Mouse (Mus musculus) hindbrain, embryonic 15.5 days (tissue): ENCODE data around the gene Tmem217. TPM values are rescaled to one million over a fixed set of nuclear protein-coding genes. Genes with fewer than 3 reads are reported as not detected.
"Not testable (repeated sequence)": the region's sequence is repeated elsewhere in the genome, so short reads cannot be mapped to it uniquely, and the experiment has no call there.

Experiments
- ATAC-seq: fragments of 200-750 bp; cut with Nextera tagmentation; 2 replicates; pipeline ENCODE4 v1.8.0; 2017; ENCODE audit warnings: low read depth, moderate number of reproducible peaks, moderate TSS enrichment; ENCODE audit not compliant: low FRiP score
- H3K27ac ChIP-seq: fragments of 300-500 bp; sonication (generic); replicated peaks from 2 replicates; pipeline ENCODE4 v1.5.1; 2015; ENCODE audit warnings: mild to moderate bottlenecking, inconsistent platforms
- H3K27me3 ChIP-seq: fragments of 300-500 bp; sonication (generic); 2 replicates; pipeline ENCODE4 v1.6.1; 2015; ENCODE audit warnings: control low read depth, inconsistent platforms
- H3K36me3 ChIP-seq: fragments of 300-500 bp; sonication (generic); 2 replicates; pipeline ENCODE4 v1.6.1; 2015; ENCODE audit warnings: control low read depth, inconsistent platforms
- H3K4me1 ChIP-seq: fragments of 300-500 bp; sonication (generic); replicated peaks from 2 replicates; pipeline ENCODE4 v1.6.1; 2015; ENCODE audit warnings: control low read depth, inconsistent platforms
- H3K4me2 ChIP-seq: fragments of 300-500 bp; sonication (generic); 2 replicates; pipeline ENCODE4 v1.6.1; 2015; ENCODE audit warnings: moderate library complexity, mild to moderate bottlenecking, inconsistent platforms
- H3K4me3 ChIP-seq: fragments of 300-500 bp; sonication (generic); 2 replicates; pipeline ENCODE4 v1.5.1; 2015; ENCODE audit warnings: mild to moderate bottlenecking, inconsistent platforms
- H3K9ac ChIP-seq: fragments of 300-500 bp; sonication (generic); 2 replicates; pipeline ENCODE4 v1.6.1; 2015; ENCODE audit warnings: inconsistent platforms
- H3K9me3 ChIP-seq: fragments of 300-500 bp; sonication (generic); 2 replicates; pipeline ENCODE4 v1.6.1; 2016; ENCODE audit warnings: control low read depth, inconsistent platforms
- WGBS: fragments of 180-500 bp; shearing (Covaris S2); methylation state at CpG from one replicate; pipeline ENCODE4 v1.1.7; 2015; 5-methylcytosine and 5-hydroxymethylcytosine counted together
- polyA plus RNA-seq: library from polyadenylated mRNA; unstranded; fragments of >200 nt; fragmentation: Nextera tagmentation; extraction: Ambion mirVana; gene quantifications from 2 replicates; pipeline ENCODE4 v1.2.1, GENCODE M21; 2015

The Tmem217 gene
- polyA plus RNA-seq, 1 experiment from 2014 or later, result 1.3 TPM

- not testable (repeated sequence) for ATAC-seq, H3K4me2 ChIP-seq, H3K36me3 ChIP-seq, H3K9ac ChIP-seq, H3K27ac ChIP-seq, H3K4me1 ChIP-seq, H3K4me3 ChIP-seq, H3K27me3 ChIP-seq, H3K9me3 ChIP-seq
- 92% methylated on average over 2 of the region's 2 CpGs for WGBS
Observed at GRCm38 (mm10) chr17:29498952-29499351, 53.2 kb downstream of the Tmem217 start.

GRCm38 (mm10) chr17:29498028-29498427, 54.2 kb downstream of the Tmem217 start:
- no peak for ATAC-seq
- WGBS, result 59% methylated on average over 4 of the region's 4 CpGs

GRCm38 (mm10) chr17:29497481-29497880, 54.7 kb downstream of the Tmem217 start:
- not testable (repeated sequence) for H3K9me3 ChIP-seq, H3K4me2 ChIP-seq, H3K27ac ChIP-seq, ATAC-seq, H3K4me3 ChIP-seq, H3K27me3 ChIP-seq, H3K9ac ChIP-seq, H3K36me3 ChIP-seq
- 55% methylated on average over 1 of the region's 1 CpGs for WGBS
- H3K4me1 ChIP-seq, result peaks cover 15% of the 10 kb centered on the region

More at GRCm38 (mm10) chr17:29498028-29498427, 54.2 kb downstream of the Tmem217 start:
- H3K9ac ChIP-seq, result no peak overlapping the region
- H3K9me3 ChIP-seq, result no peaks in the 10 kb centered on the region
- H3K4me1 ChIP-seq, result peaks cover 11% of the 10 kb centered on the region
- no peak overlapping the region for H3K4me3 ChIP-seq
- peaks cover 4% of the 10 kb centered on the region; the same call in 1 of the 2 replicates for H3K36me3 ChIP-seq
- no peaks in the 10 kb centered on the region for H3K27me3 ChIP-seq
- H3K27ac ChIP-seq, result no peak overlapping the region
- H3K4me2 ChIP-seq, result no peak overlapping the region

GRCm38 (mm10) chr17:29497071-29497354, 55.2 kb downstream of the Tmem217 start:
- H3K4me1 ChIP-seq, result peaks cover 19% of the 10 kb centered on the region
- 93% methylated on average over 3 of the region's 3 CpGs for whole genome bisulfite sequencing
- no peak for ATAC-seq

GRCm38 (mm10) chr17:29496211-29497070, 55.7 kb downstream of the Tmem217 start:
- Histone ChIP-seq H3K36me3 (peaks cover 4% of the 10 kb centered on the region; the same call in 1 of the 2 replicates), H3K4me2 (no peak overlapping the region), H3K9ac (no peak overlapping the region), H3K27me3 (no peaks in the 10 kb centered on the region), H3K4me3 (no peak overlapping the region), H3K9me3 (no peaks in the 10 kb centered on the region), H3K27ac (no peak overlapping the region), H3K4me1 (peaks cover 23% of the 10 kb centered on the region)
- WGBS, result 80% methylated on average over 6 of the region's 6 CpGs
- ATAC-seq, result no peak

More at GRCm38 (mm10) chr17:29497071-29497354, 55.2 kb downstream of the Tmem217 start:
- Histone ChIP-seq H3K9ac (no peak overlapping the region), H3K27ac (no peak overlapping the region), H3K36me3 (peaks cover 4% of the 10 kb centered on the region; the same call in 1 of the 2 replicates), H3K4me3 (no peak overlapping the region), H3K4me2 (no peak overlapping the region), H3K9me3 (no peaks in the 10 kb centered on the region), H3K27me3 (no peaks in the 10 kb centered on the region)

- Histone ChIP-seq H3K4me2 (no peak overlapping the region), H3K4me3 (no peak overlapping the region), H3K27me3 (no peaks in the 10 kb centered on the region), H3K27ac (no peak overlapping the region), H3K9ac (no peak overlapping the region), H3K9me3 (no peaks in the 10 kb centered on the region), H3K36me3 (peaks cover 4% of the 10 kb centered on the region; the same call in 1 of the 2 replicates), H3K4me1 (peaks cover 23% of the 10 kb centered on the region)
- ATAC-seq, result no peak
- 55% methylated on average over 7 of the region's 8 CpGs for WGBS
Observed at GRCm38 (mm10) chr17:29494732-29495076, 57.5 kb downstream of the Tmem217 start.

GRCm38 (mm10) chr17:29494062-29494731, 58.0 kb downstream of the Tmem217 start:
- H3K9ac ChIP-seq, result no peak overlapping the region
- peaks cover 25% of the 10 kb centered on the region for H3K4me1 ChIP-seq
- H3K27ac ChIP-seq, result no peak overlapping the region
- no peaks in the 10 kb centered on the region for H3K9me3 ChIP-seq
- no peak for ATAC-seq
- peaks cover 4% of the 10 kb centered on the region; the same call in 1 of the 2 replicates for H3K36me3 ChIP-seq
- 64% methylated on average over 10 of the region's 10 CpGs for WGBS
- no peak overlapping the region for H3K4me3 ChIP-seq
- H3K4me2 ChIP-seq, result no peak overlapping the region
- no peaks in the 10 kb centered on the region for H3K27me3 ChIP-seq

GRCm38 (mm10) chr17:29493461-29493980, 58.7 kb downstream of the Tmem217 start:
- Histone ChIP-seq H3K4me3 (no peak overlapping the region), H3K9ac (no peak overlapping the region), H3K27ac (no peak overlapping the region), H3K36me3 (peaks cover 4% of the 10 kb centered on the region; the same call in 1 of the 2 replicates), H3K4me1 (peaks cover 31% of the 10 kb centered on the region), H3K9me3 (no peaks in the 10 kb centered on the region), H3K27me3 (no peaks in the 10 kb centered on the region), H3K4me2 (peak overlapping the region; percentile 85)
- 68% methylated on average over 11 of the region's 11 CpGs for whole genome bisulfite sequencing
- no peak for ATAC-seq

GRCm38 (mm10) chr17:29492269-29493191, 59.7 kb downstream of the Tmem217 start:
- peak overlapping the region; percentile 76 for H3K9ac ChIP-seq
- 2% methylated on average over 22 of the region's 22 CpGs for WGBS
- peak overlapping the region; percentile 89; the same call in 1 of the 2 replicates for H3K27ac ChIP-seq
- H3K27me3 ChIP-seq, result no peaks in the 10 kb centered on the region
- peaks cover 32% of the 10 kb centered on the region for H3K4me1 ChIP-seq
- H3K36me3 ChIP-seq, result peaks cover 4% of the 10 kb centered on the region; the same call in 1 of the 2 replicates
- ATAC-seq, result no peak
- peak overlapping the region; percentile 85 for H3K4me2 ChIP-seq
- H3K9me3 ChIP-seq, result no peaks in the 10 kb centered on the region
- H3K4me3 ChIP-seq, result peak overlapping the region; percentile 90

GRCm38 (mm10) chr17:29491591-29492268, 60.5 kb downstream of the Tmem217 start:
- peak overlapping the region; percentile 90 for H3K4me3 ChIP-seq
- peak overlapping the region; percentile 85 for H3K4me2 ChIP-seq
- WGBS, result under 1% methylated on average over 48 of the region's 48 CpGs
- 0 out of 2 replicates have a peak, but pooled peaks have one; percentile 4 for ATAC-seq
- H3K9ac ChIP-seq, result peak overlapping the region; percentile 76
- H3K27me3 ChIP-seq, result no peaks in the 10 kb centered on the region
- H3K9me3 ChIP-seq, result no peaks in the 10 kb centered on the region
- H3K4me1 ChIP-seq, result peaks cover 32% of the 10 kb centered on the region
- H3K36me3 ChIP-seq, result peaks cover 4% of the 10 kb centered on the region; the same call in 1 of the 2 replicates
- H3K27ac ChIP-seq, result peak overlapping the region; percentile 89
